Mouse (Mus musculus) embryo, embryonic 9.5 days (tissue): ENCODE measurements around the gene Rpl23a.
"Not testable (repeated sequence)": the region's sequence is repeated elsewhere in the genome, so short reads cannot be mapped to it uniquely, and the experiment has no call there.

ENCODE experiments used
- DNase-seq: peaks from one replicate; pipeline ENCODE4 v3.0.0-alpha.2; 2017; ENCODE audit errors: extremely low spot score

Rpl23a gene

GRCm38 (mm10) chr11:78146707-78147543 is 36.5 kb downstream of the Rpl23a start:
- no peak for DNase-seq

GRCm38 (mm10) chr11:78146168-78146567 is 37.2 kb downstream of the Rpl23a start:
- DNase-seq, result no peak

GRCm38 (mm10) chr11:78143520-78143919 is 39.9 kb downstream of the Rpl23a start:
- DNase-seq, result no peak

GRCm38 (mm10) chr11:78140665-78141064 is 42.7 kb downstream of the Rpl23a start:
- no peak for DNase-seq

- DNase-seq, result no peak
Observed at GRCm38 (mm10) chr11:78138023-78138422, 45.4 kb downstream of the Rpl23a start.

- DNase-seq, result no peak
Observed at GRCm38 (mm10) chr11:78137584-78137983, 45.8 kb downstream of the Rpl23a start.

GRCm38 (mm10) chr11:78136132-78136531 is 47.3 kb downstream of the Rpl23a start:
- no peak for DNase-seq

GRCm38 (mm10) chr11:78135314-78135713 is 48.1 kb downstream of the Rpl23a start:
- not testable (repeated sequence) for DNase-seq

- DNase-seq, result no peak
Observed at GRCm38 (mm10) chr11:78134344-78134743, 49.0 kb downstream of the Rpl23a start.

- no peak for DNase-seq
Observed at GRCm38 (mm10) chr11:78133915-78134314, 49.5 kb downstream of the Rpl23a start.
